Mouse (Mus musculus) neutrophil, adult 83 days (primary cell): ENCODE data around the gene Rnf20. TPM values are rescaled to one million over a fixed set of nuclear protein-coding genes. Genes with fewer than 3 reads are reported as not detected.

Experiments used
- total RNA-seq, 2 experiments: library from RNA; stranded (reverse); gene quantifications; one replicate each; pipeline ENCODE4 v1.2.4; 2023

Rnf20 gene
- 10 to 100 TPM; 87.4 to 92.0 TPM for total RNA-seq

DNA sequence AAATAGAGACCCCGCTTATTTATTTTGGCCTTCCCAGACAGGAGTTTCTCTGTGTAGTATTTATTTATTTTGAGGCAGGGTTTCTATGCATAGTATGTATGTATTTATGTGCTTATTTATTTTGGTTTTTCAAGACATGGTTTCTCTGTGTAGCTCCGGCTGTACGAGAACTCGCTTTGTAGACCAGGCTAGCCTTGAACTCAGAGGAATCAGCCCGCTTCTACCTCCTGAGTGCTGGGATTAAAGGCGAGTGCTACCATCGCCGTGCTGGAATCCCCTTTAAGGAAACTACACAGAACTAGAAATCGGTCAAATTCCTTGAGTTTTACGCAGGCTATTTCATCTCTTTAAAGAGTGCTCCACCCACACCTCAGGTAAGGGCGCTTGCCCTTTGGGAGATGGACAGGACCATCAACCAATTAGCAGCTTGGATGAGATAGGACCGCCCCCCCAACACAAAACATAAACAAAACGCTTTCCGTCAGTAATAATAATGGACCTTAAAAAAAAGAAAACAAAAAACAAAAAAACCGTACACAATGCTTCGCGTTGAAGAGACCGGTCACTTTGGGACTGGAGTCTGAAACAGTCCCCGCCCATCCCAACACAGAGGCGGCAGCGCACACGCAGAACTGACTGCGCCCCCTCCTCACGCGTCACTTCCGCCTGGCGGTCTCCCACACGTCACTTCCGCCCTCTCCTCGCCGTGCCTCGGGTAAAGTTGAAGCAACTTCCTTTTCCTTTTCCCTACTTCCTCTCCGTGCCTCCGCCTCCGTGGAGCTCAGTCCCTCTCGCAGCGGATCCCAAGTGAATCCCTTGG is at the start of gene Rnf20:
TSS of gene Rnf20 (plus strand) at position 688 of the 820 bp plus-strand sequence.

DNA sequence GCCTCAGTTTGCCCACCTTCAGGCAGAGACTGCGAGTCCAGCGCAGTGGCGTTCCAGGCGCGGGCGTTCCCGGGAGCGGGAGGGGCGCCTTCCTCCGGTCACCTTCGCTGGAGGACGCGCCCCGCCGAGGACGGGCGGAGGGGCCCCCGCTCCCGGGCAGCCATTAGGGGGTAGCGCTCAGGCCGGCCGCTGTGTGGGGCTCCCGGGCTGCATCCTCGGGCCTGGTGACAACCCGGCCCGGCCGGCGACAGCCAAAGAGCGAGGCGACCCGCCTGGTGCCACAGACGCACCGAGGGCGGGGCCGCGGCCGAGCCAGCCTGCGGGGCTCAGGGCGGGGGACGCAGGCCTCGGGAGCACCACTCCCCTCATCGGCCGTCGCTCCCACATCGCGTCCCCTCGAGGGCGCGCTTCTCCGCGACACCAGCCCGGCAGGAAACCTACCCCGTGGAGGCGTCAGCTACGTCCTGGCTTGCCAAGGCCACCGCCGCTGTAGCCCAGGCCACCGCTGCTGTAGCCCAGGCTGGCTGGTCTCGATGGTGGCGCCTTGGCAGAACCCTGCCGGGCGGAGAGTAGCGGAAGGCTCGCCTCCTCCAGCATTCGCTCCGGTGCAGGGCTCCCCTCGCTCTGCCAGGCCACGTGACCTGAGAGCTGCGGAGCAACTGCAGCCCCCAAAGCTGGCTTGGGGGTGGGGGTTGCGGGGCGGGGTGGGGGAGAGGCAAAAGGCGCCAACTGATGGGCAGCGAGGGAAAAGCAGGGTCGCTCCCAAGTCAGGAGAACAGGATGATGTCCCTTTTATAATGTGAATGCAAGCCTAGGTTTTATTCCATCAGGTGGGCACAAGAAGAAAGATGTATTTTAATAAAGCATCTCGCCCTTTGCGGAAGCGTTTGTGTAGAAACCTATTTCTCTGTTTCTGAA is 34.4 kb upstream of the Rnf20 start, which contains the start of gene Tmem246:
TSS of gene Tmem246 (minus strand) at position 694 of the 918 bp plus-strand sequence.

DNA sequence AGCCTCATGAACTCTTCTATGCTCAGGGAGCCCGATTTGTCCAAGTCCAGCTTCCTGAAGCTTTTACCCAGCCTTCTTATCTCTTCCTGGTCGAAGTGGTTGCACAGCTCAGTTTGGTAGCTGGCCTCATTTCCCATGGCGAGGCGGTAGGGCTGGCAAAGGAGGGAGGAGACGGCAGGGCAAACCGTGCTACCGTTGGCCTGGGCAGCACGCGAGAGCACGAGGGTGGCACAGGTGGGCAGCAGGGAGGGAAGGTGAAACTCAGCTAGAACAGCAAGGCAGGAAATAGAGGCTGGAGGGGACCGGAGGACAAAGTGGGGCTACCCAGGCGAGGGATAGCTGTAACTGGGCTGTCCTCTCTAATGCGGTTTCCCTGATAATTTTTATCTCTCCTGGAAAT is 50.0 kb downstream of the Rnf20 start, which contains the start of gene Ppp3r2:
TSS of gene Ppp3r2 (minus strand) at position 213 of the 400 bp plus-strand sequence.

Other genes with a start within 250 kb of the Rnf20 start
- gene Acnat2, start 223.9 kb upstream of the Rnf20 start, total RNA-seq = not detected
- gene Acnat1, start 158.1 kb upstream of the Rnf20 start, total RNA-seq = under 1 TPM in 1 of 2 experiments, not detected in 1; 0.22 TPM
- gene Baat, start 125.4 kb upstream of the Rnf20 start, total RNA-seq = not detected
- 1 to 10 TPM; 5.6 to 7.0 TPM for gene Mrpl50, start 110.9 kb upstream of the Rnf20 start, total RNA-seq
- gene Zfp189, start 110.8 kb upstream of the Rnf20 start, total RNA-seq = 1 to 10 TPM; 1.8 to 2.8 TPM
- gene Aldob, start 82.5 kb upstream of the Rnf20 start, total RNA-seq = not detected
- under 1 TPM; 0.39 to 0.57 TPM for gene Tmem246, start 34.1 kb upstream of the Rnf20 start, total RNA-seq
- gene Ppp3r2, start 50.0 kb downstream of the Rnf20 start, total RNA-seq = not detected
- not detected for gene Grin3a, start 213.7 kb downstream of the Rnf20 start, total RNA-seq